Mouse (Mus musculus): ENCODE measurements around the gene Amigo3.

Amigo3 gene

DNA sequence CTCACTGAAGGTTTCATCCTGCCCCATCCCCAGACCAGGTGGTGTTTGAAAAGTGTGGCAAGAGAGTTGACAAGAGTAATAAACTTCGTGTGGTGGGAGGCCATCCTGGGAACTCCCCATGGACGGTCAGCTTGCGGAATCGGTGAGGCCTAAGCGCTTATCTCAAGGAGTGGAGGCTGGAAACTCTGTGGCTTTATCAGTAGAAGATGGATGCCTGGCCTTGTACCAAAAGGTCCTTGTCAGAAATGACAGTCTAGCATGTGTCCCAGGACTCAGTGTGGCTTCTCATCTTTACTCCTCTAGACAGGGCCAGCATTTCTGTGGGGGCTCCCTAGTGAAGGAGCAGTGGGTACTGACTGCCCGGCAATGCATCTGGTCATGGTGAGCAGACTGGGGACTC lies 30.6 kb downstream of the Amigo3 start:
- DNase-seq (ENCODE audit: low read depth, low spot score): no peak

DNA sequence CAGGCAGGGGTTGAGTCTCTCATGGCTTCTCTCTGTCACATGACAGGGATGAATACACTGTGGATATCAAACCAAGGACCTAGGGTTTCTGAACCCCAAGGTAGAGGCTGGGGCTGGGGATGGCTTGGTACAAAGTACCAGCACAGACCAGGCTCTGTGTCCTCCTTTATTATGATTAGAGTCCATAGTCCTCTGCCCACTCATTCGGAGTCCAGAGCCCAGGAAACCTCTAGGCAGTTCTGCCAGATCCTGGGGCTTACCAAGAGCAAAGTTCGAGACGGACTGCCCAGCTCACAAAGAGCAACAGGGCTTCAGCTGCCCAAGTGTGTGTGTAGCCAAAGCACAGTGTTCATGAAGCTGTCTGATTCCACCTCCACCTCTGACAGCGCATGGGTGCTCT lies 32.3 kb downstream of the Amigo3 start:
- DNase-seq (ENCODE audit: low read depth, low spot score): no peak

DNA sequence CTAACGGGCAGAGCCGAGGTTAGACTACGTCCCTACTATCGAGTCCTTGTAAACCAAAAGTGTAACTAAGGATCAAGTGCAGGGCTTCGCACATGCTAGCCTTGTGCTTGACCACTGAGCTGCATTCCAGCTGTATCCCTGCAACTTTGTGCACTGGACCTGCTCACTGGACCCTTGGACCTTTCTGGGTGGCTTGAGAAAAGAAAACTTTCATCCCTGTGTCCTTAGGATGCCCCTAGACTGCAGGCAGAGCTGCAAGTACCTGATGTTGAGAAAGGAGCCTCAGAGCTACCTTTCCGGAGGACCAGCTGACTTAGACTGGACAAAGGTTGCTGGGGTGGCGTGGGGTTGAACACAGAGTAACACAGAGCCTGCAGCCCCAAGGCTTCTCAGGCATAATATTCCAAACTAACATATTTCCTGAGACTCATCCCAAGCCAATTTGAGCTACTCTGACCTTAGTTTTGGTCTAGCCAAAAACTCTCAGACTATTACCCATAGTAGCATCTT lies 37.7 kb downstream of the Amigo3 start:
- DNase-seq (ENCODE audit: low read depth, low spot score): no peak

DNA sequence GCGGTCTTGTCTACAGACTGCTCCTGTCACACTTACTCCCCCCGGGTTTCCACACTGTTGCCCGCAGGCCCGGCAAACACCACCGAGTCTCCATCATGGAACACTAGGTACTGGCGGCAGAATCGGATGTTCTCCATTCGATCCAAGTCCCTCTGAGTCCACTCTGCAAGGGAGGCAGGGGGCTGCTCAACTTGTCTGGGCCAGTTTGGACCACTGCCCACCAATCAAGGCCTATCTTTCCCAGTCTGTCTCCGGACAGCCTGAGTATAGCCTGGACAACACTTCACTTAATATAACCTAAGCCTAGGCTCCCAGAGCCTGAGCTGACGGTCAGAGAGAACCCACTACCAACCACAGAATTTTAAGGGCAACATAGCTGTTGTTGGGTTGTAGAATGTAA lies 40.6 kb downstream of the Amigo3 start:
- no peak for DNase-seq (ENCODE audit: low read depth, low spot score)

DNA sequence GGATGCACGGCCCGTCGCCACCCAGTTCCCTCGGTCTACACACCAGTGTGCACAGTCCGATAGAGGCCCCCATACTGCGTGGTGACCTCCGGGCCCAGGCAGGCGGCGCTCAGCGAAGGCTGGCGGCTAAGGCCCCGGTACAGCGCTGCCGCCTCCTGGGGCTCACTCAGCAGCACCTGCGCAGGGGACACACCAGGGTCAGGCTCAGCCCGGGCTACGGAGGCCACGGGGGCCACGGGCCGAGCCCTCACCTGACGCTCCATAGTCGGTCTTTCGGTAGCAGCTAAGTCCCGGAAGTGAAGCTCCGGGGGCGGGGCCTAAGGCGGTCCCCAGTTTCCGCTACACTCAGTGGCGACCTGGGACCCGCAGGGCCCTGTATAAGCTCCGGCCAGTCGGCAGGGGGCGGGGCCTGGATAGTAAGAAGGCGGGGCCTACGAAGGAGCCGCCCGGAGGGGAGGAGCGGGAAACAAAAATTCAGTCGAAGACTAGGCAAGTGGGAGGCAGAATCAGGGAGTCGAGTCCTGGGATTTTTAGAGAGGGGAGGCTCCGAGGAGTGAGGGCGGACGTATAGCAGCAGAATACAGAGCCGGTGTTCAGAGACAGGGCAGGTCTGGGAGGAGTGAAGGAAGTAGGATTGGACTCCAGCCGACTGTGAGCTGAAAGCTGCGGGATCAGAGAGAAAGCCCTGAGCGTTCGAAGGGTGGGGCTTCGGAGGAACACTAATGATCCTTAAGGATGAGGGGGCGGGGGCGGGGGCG lies 41.4 kb downstream of the Amigo3 start, which contains the start of gene Apeh:
Apeh (minus strand) TSS at position 423 of the 758 bp plus-strand sequence.
- DNase-seq (ENCODE audit: low read depth, low spot score): peak; percentile 98

DNA sequence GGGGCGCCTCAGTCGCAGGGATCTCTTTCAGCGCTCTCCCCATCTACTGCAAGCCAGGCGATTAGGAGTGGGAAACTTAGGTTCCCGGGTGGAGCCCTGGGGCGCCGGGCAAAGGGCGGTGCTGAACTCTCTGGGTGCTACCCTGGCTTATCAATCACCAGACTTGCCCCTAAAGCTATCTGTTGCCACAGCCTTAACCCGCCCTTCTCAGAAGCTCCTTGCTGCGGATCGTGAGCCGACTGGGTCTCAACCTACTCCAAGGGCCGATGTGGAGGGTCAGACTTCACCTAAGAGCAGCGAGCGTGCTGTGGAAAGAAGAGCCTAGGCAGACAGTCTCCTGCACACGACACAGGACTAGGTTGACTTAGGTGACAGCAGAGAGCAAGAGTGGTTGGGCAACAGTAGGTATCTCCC lies 42.0 kb downstream of the Amigo3 start:
- DNase-seq (ENCODE audit: low read depth, low spot score): no peak

DNA sequence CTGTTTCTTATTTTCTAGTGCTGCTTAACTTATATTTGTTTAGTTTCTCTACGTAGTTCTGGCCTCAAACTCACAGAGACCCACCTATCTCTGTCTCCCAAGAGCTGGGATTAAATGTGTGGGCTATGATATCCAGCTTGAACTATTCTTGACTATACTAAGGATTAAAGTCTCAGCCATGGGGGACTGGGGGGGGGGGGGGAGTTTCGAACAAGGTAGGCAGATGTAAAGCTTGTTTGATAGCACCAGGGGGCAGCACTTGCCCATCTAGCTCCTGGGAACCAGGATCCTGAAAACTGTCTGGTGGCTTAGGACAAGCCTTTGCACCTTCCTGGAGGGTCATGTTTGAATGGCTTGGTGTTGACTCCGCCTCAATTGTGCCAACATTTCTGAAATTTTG lies 42.6 kb downstream of the Amigo3 start:
- peak; percentile 84 for DNase-seq (ENCODE audit: low read depth, low spot score)

DNA sequence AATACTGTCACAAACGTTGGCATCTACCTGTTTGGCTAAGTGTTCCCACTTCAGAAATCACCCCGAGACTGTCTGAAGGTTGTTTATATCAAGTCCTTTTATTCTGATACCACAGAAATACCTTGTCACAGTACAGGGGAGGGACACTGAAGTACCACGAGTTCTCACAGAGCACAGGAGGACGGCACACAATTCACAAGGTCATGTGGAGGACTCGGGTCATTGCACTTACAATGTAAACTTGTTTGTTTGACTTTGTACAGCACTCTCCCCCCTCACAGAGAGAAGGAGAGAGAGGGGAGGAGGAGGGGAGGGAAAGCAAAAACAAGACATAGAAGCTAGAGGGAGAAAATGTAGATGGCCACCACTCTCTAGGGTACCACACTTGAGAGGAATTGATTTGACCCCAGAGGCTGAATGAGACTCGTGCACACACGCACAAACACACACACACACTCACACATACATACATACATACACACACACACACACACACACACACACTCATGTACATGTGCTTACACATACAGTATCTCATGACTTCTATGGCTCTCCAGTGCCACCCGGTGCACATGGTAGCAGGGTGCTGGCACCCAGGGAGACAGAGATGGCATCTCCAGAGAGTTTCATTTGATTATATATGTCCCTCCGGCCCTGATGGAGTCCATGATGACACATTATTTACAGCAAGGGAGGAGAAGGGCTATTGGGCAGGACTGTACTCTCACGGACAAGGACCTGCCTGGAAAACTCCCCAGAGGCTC lies 43.2 kb downstream of the Amigo3 start:
- DNase-seq (ENCODE audit: low read depth, low spot score): no peak

DNA sequence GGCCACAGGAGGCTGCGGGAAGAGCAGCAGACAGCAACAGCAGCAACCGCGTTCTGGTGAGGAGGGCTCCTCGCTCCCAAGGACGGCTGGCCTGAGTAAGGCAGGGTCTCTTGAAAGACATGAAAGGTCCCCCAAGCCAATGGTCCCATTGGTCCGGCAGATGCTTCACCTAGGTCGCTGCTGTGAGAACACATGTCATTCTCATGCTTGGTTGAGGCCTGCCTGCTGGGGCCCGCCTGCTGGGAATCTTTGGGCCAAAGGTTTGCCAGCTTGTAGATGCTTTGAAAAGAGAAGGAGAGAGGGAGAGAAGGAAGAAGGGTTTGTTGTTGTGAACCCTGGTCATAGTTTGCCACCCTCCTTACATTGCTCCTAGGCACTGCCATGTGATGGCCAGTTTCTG lies 46.7 kb downstream of the Amigo3 start:
- no peak for DNase-seq (ENCODE audit: low read depth, low spot score)

DNA sequence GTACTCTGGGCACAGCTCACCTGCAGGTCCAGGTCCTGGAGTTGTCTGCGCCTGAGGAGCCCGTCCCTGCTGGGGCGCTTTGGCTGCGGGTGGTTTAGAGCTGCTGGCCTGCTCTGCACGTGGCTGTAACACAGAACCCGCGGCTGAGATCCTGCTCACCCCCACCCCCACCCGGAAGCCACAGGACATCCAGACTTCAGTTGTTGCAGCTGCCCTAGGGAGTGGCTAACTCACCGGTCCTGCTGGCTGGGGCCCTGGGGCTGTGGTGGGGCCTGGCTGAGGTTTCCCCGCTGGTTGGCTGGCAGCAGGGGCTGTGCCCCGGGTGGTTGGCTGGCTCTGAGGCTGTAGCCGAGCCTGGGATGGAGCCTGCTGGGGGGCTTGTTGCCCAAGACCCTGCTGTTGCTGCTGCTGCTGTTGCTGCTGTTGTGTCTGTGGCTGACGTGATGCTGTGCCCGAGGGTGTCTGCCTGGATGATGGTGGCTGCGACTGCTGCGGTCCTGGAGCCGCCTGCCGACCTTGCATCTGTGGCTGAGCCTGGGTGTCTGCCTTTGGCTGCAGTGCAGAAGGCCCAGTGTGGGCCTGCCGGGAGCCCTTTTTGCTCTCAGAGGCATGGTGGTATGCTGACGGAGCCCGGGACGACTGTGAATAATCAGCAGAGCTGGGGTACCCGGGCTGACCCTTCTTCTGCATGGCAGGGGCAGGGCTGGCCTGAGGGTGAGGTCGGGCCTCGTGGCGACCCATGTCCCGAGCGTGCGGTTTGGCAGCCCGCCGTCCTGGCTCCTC lies 52.0 kb downstream of the Amigo3 start:
- peak; percentile 89 for DNase-seq (ENCODE audit: low read depth, low spot score)

Measured in ZHBTc4 (cell line).